Mouse (Mus musculus): ENCODE results near the gene Sacm1l. TPM values are rescaled to one million over a fixed set of nuclear protein-coding genes. Genes with fewer than 3 reads are reported as not detected.
A peak's percentile ranks its signal among the peaks of the same experiment; 100 is the strongest.

Sacm1l gene
- total RNA-seq (2021): 10 to 100 TPM; 21.7 to 24.0 TPM
- long read RNA-seq, experiment 1, transcript Sacm1l-201 (20 exons, 3,558 nt): major isoform, 56 of 64 reads
- long read RNA-seq, experiment 1, partial matches to known transcripts: 1 of 64 reads
- long read RNA-seq, experiment 1, other reads (novel, unspliced or antisense): 6 of 64 reads
- long read RNA-seq, experiment 2, transcript Sacm1l-201 (20 exons, 3,558 nt): major isoform, 40 of 43 reads
- long read RNA-seq, experiment 2, partial matches to known transcripts: 0 of 43 reads
- long read RNA-seq, experiment 2, other reads (novel, unspliced or antisense): 3 of 43 reads

DNA sequence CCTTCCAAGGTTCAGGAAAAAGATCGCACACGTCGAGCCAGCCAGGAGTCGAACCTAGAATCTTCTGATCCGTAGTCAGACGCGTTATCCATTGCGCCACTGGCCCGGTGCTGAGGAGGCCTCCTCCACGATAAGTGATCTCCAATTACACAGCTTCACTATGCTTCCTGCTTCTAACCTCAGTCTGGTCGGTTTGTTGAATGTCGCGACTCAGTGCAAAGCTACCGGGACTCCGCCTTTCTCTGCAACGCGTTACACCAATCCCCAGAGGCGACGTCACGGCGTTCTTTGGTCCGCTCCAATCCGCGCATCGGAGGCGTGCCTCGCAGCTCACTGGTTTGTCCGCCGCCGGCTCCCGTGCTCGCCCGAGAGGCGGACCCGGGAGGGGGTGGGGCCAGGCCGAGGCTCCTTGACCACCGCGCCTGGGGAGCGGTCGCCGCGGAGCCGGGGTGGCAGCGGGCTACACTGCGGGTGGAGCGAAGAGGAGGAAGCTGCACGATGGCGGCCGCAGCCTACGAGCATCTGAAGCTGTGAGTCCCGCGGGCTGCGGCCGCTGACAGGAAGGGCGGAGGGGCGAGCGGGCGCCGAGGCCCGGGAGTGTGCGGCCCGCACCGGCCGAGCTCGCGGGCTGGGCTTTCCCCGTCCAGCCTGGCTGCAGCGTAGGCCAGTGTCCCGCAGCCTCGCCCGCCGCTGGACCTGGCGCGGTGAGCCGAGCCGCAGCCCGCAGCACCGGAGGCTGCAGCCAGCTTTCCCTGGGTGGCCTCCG, at the start of gene Sacm1l:
TSS of gene Sacm1l (plus strand) at position 368 of the 766 bp plus-strand sequence.
- DNase-seq: peak; percentile 97

DNA sequence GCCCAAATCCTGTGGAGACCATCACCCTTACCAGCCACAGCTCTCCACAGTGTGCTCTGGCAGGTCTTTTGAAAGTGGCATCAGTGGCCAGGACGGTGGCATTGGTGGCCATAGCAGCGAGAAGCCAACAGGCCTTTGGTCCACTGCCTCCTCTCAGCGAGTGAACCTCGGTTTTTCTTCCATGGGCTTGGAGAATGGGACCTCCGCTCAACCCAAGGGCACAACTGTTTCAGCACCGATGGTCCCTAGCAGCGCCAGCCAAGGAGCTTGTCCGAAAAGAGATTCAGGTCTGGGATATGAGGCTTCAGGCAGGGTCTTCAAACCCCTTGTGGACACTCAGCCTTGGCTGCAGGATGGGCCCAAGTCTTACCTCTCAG, 49.7 kb upstream of the Sacm1l start:
- no peak for DNase-seq

DNA sequence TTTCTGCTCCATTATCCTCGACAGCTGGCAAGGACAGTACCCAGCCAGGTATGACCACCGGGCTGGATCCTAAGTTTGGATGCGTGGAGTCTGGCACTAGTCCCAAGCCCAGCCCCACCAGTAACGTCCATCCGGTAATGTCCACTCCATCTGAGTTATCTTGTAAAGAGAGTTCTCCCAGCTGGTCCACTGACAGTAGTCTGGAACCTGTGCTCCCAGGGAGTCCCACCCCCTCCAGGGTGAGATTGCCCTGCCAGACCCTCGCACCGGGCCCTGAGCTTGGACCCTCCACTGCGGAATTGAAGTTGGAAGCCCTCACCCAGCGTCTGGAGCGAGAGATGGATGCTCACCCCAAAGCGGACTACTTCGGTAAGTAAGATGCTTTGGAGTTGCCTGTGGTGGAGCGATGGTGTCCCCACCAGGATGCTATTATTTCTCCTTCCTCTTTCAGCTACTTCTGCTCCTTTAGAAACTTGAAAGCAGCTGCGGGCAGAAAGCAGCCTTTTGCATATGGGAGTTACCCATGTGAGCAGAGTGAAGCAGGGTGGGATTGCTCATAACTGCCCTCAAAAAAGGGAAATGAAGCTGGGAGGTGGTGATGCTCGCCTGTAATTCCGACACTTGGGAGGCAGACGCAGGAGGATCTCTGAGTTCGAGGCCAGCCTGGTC, 49.2 kb upstream of the Sacm1l start:
- no peak for DNase-seq

DNA sequence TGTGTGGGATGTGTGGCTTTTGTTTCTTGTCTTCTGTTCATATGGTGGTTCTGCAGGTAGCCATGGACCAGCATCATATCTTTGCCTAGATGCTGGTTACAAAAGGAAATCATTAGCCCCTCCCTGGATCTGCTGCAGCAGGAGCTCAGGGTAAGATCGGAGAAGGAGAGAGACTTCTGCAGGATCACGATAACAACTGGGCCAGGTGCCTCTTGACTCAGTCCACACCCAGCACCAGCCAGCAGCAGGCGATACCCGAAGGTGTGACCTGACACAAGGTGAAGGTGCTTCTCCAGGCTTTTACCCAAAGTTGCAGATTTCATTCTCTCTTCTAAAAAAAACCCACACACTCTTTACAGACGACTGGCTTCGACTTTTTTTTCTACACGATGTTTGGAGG, 48.4 kb upstream of the Sacm1l start:
- DNase-seq: no peak

GRCm38 (mm10) chr9:123483598-123483997, 46.0 kb upstream of the Sacm1l start:
- DNase-seq: no peak

DNA sequence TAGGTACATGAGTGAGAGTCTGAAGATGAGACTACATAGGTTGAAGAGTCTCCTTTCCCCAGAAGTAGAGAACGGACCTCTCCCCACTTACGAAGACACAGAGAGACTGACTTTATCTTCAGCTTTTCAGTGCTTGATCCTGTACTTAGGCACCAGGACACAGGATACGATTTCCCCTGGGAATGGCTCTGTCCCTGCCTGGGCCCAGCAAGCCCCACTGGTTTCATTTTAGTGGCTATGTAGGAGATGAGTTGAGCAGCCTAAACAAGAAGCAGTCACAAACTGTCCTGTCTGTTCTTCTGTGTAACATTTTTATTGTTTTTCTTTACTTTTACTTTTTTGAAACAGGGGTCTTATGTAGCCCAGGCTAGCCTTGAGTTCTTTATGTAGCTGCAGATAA, 44.7 kb upstream of the Sacm1l start:
- DNase-seq: no peak

GRCm38 (mm10) chr9:123485561-123485960, 44.0 kb upstream of the Sacm1l start:
- no peak for DNase-seq

GRCm38 (mm10) chr9:123486635-123487034, 42.9 kb upstream of the Sacm1l start:
- no peak for DNase-seq

- DNase-seq: no peak
Observed at GRCm38 (mm10) chr9:123489073-123489472, 40.5 kb upstream of the Sacm1l start.

DNA sequence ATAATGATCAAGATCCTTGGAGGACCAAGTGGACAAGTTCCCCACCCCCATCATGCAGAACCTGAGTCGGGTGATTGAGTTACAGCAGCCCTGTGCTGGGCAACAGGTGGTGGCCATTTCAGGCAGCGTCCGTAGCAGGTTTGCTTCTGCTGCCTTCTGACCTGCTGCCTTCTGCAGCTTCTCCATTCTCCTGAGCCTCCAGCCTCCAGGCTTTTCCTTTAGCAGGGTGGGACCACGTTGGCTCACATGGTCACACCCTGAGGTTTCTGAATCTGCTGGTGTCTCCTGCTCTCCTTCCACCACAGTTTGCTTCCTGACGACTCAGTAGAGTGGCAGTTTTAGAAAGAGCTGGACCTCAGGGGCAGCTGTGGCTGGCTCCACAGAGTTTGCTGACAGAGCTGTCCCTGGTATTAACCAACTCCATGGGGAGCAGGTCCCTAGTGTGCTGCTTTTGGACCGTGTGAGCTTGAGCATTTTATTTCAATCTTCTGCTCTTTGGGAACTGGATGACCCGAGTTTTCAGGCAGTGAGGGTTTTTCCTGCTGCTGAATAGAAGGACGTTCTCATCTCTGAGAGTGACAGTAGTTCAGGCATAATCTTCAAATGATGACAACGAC, 39.7 kb upstream of the Sacm1l start:
- DNase-seq: no peak

GRCm38 (mm10) chr9:123490930-123491329, 38.6 kb upstream of the Sacm1l start:
- no peak for DNase-seq

- peak; percentile 42 for DNase-seq
Observed at GRCm38 (mm10) chr9:123491917-123492585, 37.5 kb upstream of the Sacm1l start.

DNA sequence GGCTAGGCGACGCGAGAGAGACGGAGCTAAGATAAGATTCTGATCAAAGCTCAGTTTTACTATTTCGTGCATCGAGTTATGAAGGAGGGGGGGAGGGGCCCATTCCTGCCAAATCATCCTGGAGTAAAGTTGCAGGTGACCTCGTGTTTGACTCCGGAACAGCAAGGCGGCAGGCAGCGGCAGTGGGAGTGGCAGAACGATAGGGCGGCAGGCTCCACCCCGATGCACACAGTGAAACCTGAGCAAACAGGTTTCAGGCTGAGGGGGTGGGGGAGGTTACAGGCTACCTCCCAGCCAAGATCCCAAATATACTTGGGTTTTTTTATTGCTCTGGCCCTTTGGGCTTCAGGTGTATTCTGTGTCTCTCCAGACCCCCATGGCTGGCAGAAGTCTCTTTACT, 32.9 kb upstream of the Sacm1l start:
- DNase-seq: no peak

DNA sequence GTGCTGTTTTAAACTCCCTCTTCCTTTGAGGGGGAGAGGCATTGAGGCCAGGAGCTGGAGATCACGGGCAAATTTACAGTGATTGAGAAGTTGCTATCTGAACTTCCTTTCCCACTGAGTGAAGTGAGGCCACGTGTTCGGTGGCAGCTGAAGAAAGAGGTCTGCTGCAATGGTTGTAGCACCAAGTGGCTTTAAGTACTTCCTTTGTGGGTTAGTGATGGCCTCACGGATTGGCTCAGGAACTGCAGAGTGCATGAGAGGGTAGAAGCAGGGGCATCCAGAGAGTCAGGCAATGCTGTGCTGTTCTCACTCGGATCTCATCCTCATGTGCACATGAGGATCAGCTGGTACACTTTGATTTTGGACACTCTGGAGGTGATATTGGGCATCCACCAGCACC, 31.7 kb upstream of the Sacm1l start:
- no peak for DNase-seq

DNA sequence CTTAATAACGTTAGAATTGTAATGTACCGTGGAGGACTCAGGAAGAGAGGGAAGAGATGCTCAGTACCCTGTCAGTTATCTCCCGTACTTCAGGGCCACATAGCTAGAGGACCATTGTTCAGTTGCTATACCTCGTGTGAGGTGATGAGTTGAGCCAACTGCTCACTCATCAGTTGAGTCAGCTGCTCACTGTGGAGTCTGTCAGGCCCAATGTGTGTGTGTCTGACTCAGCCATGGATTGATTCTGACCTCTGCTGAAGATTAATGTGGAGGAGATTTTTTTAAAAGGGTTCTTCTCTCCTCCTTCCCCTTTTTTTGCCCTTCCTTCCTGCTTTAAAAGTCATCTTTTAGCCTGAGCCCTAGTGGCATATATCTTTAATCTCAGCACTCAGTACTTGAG, 29.1 kb upstream of the Sacm1l start:
- DNase-seq: no peak

GRCm38 (mm10) chr9:123503171-123503834, 26.3 kb upstream of the Sacm1l start:
- no peak for DNase-seq

DNA sequence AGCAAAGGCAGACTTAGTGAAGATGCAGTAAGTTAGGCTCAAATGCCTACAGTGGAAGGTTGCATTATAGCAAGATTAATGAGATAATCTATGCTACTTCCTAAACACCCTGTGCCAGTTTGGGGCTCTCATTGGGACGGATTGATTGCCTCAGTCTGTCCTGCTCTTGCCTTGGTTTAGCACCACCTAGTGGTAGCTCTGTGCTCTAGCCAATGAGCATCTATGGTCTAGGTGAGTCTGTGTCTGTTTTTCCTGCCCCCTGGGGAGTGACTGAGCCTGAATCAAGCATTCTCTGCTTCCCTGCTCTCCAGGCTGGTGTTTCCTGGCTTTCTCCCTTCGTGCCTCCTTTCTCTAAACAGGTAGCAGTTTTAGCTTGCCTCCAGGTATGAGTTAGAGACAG, 25.2 kb upstream of the Sacm1l start:
- DNase-seq: peak; percentile 41

- no peak for DNase-seq
Observed at GRCm38 (mm10) chr9:123505598-123505997, 24.0 kb upstream of the Sacm1l start.

GRCm38 (mm10) chr9:123506270-123507146, 23.1 kb upstream of the Sacm1l start:
- DNase-seq: no peak

- DNase-seq: no peak
Observed at GRCm38 (mm10) chr9:123507380-123507779, 22.2 kb upstream of the Sacm1l start.

GRCm38 (mm10) chr9:123508986-123509385, 20.6 kb upstream of the Sacm1l start:
- DNase-seq: no peak

Measured in gastrocnemius, postnatal 10 days (tissue).